Mouse (Mus musculus) CD4-positive, CD25-positive, alpha-beta regulatory T cell, adult 9 weeks (primary cell): ENCODE measurements around the gene Immp1l. TPM values are rescaled to one million over a fixed set of nuclear protein-coding genes. Genes with fewer than 3 reads are reported as not detected.

Source experiments
- polyA plus RNA-seq: library from polyadenylated mRNA; unstranded; fragments of 100-300 nt; shearing (Covaris generic); gene quantifications from one replicate; pipeline ENCODE4 v1.2.1, GENCODE M21; 2017

Immp1l gene
- polyA plus RNA-seq, result 88.6 TPM

DNA sequence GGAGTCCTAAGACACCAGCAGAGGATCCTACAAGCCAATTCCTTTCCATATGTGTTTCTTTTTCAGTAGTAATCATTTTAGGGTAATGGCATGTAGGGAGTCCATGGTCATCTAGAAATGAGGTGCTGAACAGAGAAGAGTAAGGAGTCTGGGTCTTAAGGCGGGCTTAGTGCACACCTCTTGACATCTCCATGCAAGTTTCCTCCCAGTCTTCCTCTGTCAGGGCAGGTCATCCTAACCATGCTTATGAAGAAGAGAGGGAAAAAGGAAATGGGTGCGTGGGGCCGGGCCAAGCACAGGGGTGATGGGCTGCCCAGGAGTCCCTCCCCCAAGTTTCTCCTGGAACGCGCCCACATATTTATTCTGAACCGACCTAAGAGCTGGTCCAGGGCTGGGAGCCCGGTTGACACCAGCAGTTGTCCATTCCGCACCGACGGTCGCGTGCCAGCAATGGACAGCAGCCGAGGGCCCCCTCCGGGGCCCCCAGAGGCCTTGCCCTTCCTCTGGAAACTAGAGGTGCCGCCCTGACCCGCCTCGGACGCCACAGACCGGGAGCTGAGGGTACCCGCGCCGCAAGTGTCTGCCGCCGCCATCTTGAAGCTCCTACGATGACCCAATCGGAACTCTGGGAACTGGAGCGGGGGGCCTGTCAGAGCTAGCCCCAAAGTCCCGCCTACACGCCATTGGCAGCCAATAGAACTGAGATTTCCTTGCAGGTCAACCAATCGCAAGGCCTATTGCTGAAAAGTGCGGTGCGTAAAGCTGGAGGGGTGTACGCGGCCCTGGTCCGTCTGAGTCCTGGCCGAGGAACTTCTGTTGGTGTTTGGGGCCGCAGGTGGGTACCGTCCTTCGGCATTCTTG is at the start of gene Immp1l, which contains the start of gene Elp4:
Gene Immp1l, plus strand, starts transcription at position 743 of the 861 bp plus-strand sequence.
Gene Elp4, minus strand, starts transcription at position 669 of the 861 bp plus-strand sequence.

DNA sequence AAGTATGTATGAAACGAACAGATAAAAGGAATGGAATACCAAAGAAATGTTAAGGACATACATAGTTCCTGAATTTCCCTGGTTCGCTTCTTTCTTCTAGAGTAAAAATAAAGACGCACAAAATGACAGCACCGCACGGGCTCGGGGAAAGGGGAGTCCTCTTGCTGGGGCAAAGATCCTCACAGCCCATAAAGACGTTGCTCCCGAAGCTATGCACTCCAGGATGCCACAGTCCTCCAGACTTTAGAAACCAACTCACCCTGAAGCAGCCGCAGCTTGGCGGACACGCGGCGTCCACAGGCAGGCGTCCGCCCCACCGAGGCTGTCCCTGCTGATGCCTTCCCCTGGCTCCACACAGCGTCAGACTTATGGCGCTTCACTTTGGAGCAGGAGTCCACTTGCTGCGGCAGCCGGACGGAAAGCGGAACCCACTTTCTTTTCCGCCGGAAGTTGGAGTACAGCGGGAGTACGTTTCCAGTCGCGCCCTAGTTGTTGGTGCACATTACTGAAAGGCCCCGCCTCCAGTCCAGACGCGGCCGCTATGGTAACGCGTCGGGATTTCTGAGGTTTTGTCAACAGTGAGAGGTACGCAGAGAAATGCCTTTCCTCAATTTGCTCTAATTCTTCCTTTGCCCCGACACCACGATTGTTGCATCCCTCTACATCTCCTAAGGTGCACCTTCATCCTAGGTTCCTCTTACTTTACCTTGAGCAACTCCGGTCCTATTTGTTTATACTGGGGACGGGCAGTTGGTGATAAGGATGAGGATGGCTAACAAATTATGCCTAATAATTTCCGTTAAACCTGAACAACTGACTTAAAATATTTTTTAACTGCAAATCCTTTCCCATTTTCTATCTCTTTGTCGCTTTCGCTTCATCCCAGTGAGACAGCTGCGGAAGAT is 98.6 kb downstream of the Immp1l start, which contains the start of gene Dnajc24:
Gene Dnajc24, minus strand, starts transcription at position 715 of the 905 bp plus-strand sequence.

Other genes with a start within 250 kb of the Immp1l start
- 0.26 TPM for gene Pax6, start 235.7 kb upstream of the Immp1l start, polyA plus RNA-seq
- gene Elp4, start 74 bp upstream of the Immp1l start, polyA plus RNA-seq, result 24.3 TPM
- gene Dnajc24, start 98.9 kb downstream of the Immp1l start, polyA plus RNA-seq, result 45.3 TPM